Mouse (Mus musculus): ENCODE results near the gene Tbc1d1.
A peak's percentile ranks its signal among the peaks of the same experiment; 100 is the strongest.

DNA sequence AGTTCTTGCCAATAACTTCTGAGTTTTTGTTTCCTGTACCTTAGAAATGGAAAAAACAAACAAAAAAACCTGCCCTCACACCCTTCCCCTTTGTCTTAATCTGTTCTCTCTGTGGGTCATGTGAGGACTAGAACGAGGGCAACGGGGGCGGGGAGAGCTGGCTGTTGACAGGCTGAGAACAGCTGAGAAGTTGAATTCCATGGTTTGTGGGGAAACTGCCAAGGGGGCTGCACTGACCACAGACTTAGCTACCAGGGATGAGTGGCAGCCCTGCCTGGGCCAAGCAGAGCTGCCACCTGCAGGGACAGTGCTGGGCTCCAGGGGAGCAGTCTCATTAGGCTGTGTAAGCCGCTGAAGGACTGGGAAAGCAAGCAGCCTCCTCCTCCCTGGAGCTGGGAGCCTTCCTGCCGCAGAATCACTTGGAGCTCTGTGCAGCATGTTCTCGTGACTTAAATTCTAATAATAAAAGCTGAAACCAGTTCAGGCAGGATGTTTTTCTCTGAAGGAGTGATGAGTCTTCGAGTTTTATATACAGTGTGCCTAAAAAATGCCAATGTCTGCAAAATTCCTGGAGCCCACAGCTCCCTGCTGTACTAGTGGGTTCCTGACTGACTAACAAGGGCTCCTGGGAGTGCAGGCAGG is 180.8 kb downstream of the Tbc1d1 start:
- TF ChIP-seq CTCF (IDR thresholded peaks at IDR 0.05; ENCODE audit: low read depth) (0 out of 2 replicates have a peak, but pooled peaks have one; percentile 7), EP300 (IDR thresholded peaks at IDR 0.05; ENCODE audit: low read depth) (no peak)
